Mouse (Mus musculus): ENCODE measurements at regions not wholly inside any gene's neighbourhood (a gene's known extent, or its start where the extent isn't known, plus 50 kb on each side); places are given as distances from the start of the nearest gene placed in this dataset.

GRCm38 (mm10) chr6:135451165-135451797 is 88.9 kb downstream of the Emp1 start:
- no peak for TF ChIP-seq CTCF (conservative IDR thresholded peaks at IDR 0.05; ENCODE audit: insufficient read depth, insufficient read length, low read depth, low read length)
- no peak for TF ChIP-seq POLR2A (IDR thresholded peaks at IDR 0.05; ENCODE audit: low read depth, low read length)
